Mouse (Mus musculus) c-Kit-positive CD71-negative TER-119-negative erythroid progenitor cells, embryonic 14.5 days (primary cell): ENCODE measurements around the gene Itga8.

Experiments used
- DNase-seq: peaks from one replicate; pipeline ENCODE4 v3.0.0-alpha.2; 2013; ENCODE audit warnings: low read depth

Itga8 gene

GRCm38 (mm10) chr2:12197711-12198110, 104.0 kb downstream of the Itga8 start:
- DNase-seq = no peak

- DNase-seq = no peak
These were observed 112.7 kb downstream of the Itga8 start for GRCm38 (mm10) chr2:12189026-12189425.

- DNase-seq = no peak
These were observed 114.1 kb downstream of the Itga8 start for GRCm38 (mm10) chr2:12187646-12188045.

GRCm38 (mm10) chr2:12182402-12182948, 119.2 kb downstream of the Itga8 start:
- no peak for DNase-seq

GRCm38 (mm10) chr2:12180635-12181034, 121.1 kb downstream of the Itga8 start:
- no peak for DNase-seq

- DNase-seq = peak; percentile 7
These were observed 126.8 kb downstream of the Itga8 start for GRCm38 (mm10) chr2:12174722-12175427.

- DNase-seq = no peak
These were observed 131.5 kb downstream of the Itga8 start for GRCm38 (mm10) chr2:12170221-12170620.

GRCm38 (mm10) chr2:12160486-12160885, 141.2 kb downstream of the Itga8 start:
- peak; percentile 36 for DNase-seq

- DNase-seq = no peak
These were observed 144.7 kb downstream of the Itga8 start for GRCm38 (mm10) chr2:12157001-12157400.

GRCm38 (mm10) chr2:12156401-12156800, 145.3 kb downstream of the Itga8 start:
- no peak for DNase-seq

GRCm38 (mm10) chr2:12154676-12155075, 147.0 kb downstream of the Itga8 start:
- DNase-seq = no peak

GRCm38 (mm10) chr2:12153551-12153950, 148.2 kb downstream of the Itga8 start:
- DNase-seq = no peak

GRCm38 (mm10) chr2:12147902-12148301, 153.8 kb downstream of the Itga8 start:
- no peak for DNase-seq

- no peak for DNase-seq
These were observed 155.1 kb downstream of the Itga8 start for GRCm38 (mm10) chr2:12146612-12147011.

GRCm38 (mm10) chr2:12138765-12139368, 162.9 kb downstream of the Itga8 start:
- DNase-seq = no peak

GRCm38 (mm10) chr2:12126580-12126979, 175.1 kb downstream of the Itga8 start:
- DNase-seq = no peak

GRCm38 (mm10) chr2:12115479-12115878, 186.2 kb downstream of the Itga8 start:
- no peak for DNase-seq

GRCm38 (mm10) chr2:12109306-12109705, 192.4 kb downstream of the Itga8 start:
- no peak for DNase-seq

GRCm38 (mm10) chr2:12108306-12108705, 193.4 kb downstream of the Itga8 start:
- no peak for DNase-seq

GRCm38 (mm10) chr2:12107265-12107664, 194.5 kb downstream of the Itga8 start:
- no peak for DNase-seq

GRCm38 (mm10) chr2:12103183-12103582, 198.5 kb downstream of the Itga8 start:
- DNase-seq = no peak

GRCm38 (mm10) chr2:12092203-12092984, 209.3 kb downstream of the Itga8 start:
- no peak for DNase-seq

GRCm38 (mm10) chr2:12090993-12091392, 210.7 kb downstream of the Itga8 start:
- no peak for DNase-seq
